Mouse (Mus musculus) heart, adult 2 months (tissue): ENCODE results near the gene Aplf.

Experiments used
- CTCF ChIP-seq: fragments of 200-600 bp; IDR thresholded peaks from 2 replicates; pipeline ENCODE4 v1.8.1; 2022; ENCODE audit warnings: antibody characterized with exemption, mild to moderate bottlenecking, moderate library complexity
- POLR2A ChIP-seq: fragments of 200-500 bp; IDR thresholded peaks from 2 replicates; pipeline ENCODE4 v1.6.1; 2011; ENCODE audit warnings: mild to moderate bottlenecking, low read depth, low read length, control low read depth; ENCODE audit not compliant: insufficient read depth

DNA sequence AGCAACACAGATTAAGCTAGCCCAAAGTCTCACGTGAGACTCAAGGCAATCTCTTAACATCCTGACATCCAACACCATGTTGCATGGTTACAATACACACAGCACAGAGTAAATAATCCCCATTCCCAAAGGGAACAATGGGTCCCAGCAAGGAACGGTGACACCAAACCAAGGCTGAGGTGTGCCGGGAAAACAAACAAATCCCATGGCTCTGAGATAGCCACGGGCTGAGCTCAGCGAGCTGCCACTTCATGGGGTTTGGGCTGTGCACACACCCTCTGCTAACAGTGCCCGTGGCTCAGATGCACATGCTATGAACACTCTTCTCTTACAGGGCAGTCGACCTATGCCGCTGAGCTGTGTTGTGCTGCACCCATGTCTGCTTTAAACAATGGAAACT is 54.0 kb downstream of the Aplf start:
- TF ChIP-seq POLR2A, result no peak
- no peak for TF ChIP-seq CTCF
